Mouse (Mus musculus): ENCODE results near the gene Gm572. TPM values are rescaled to one million over a fixed set of nuclear protein-coding genes. Genes with fewer than 3 reads are reported as not detected.

Gene Gm572
- total RNA-seq, 2 experiments from 2014 or later = 5.2 to 5.3 TPM

GRCm38 (mm10) chr4:148667006-148667755 is 24.1 kb downstream of the Gm572 start:
- DNase-seq = peak; percentile 50

- no peak for DNase-seq
Observed at GRCm38 (mm10) chr4:148671230-148671947, 28.3 kb downstream of the Gm572 start.

DNA sequence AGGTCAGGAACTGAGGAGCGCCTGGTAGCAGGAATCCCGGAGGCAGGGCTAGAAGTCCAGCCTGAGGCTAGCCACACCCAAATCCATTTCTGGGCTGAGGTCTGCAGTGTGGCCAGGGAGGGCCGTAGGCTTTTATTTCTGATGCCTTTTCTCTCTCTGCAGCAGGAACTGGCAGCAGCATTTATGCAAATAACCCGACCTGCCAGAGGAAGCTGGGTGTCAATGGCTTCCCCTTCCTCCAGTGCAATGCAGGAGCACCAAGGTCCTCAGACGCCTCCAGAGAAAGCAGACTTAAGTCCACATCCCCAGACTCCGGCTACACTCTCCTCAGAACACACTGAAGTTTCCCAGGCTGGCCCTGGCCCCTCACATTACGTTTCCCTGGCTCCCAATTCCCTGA is 31.9 kb downstream of the Gm572 start:
- DNase-seq = no peak

GRCm38 (mm10) chr4:148676188-148676960 is 33.3 kb downstream of the Gm572 start:
- DNase-seq = no peak

DNA sequence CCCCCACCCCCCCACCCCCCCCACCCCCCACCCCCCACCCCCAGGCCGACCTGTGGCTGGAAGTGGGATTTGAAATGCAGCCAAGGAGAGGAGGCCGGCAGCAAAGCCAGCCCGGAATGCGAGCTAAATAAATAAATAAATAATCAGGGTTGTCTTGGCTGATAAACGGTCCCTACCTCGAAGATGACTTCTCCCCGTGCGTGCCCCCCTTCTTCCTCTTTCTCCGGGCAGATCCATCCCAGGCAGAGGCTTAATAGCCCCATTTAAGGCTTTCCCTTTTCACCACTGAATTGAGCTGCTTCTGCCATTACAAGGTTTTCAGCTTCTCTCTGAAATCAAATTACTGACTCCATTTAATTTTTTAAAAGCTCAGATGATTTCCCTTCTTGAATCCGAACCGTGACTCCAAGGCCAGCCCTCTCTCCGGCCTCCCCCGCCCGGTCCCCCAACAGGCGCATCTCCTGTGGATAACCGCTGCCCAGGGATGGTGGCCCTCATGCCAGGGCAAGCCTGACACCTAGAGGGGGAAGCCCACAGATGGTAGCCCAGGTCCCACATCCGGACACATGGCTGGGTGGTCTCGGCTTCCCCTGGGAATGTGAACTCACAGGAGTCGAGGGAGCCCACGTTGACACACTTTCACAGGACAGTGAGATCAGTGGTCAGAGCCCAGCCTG is 34.0 kb downstream of the Gm572 start:
- no peak for DNase-seq

- DNase-seq = no peak
Observed at GRCm38 (mm10) chr4:148678105-148678504, 35.0 kb downstream of the Gm572 start.

GRCm38 (mm10) chr4:148680505-148681067 is 37.5 kb downstream of the Gm572 start:
- DNase-seq = no peak

GRCm38 (mm10) chr4:148681429-148681828 is 38.3 kb downstream of the Gm572 start:
- peak; percentile 38 for DNase-seq

DNA sequence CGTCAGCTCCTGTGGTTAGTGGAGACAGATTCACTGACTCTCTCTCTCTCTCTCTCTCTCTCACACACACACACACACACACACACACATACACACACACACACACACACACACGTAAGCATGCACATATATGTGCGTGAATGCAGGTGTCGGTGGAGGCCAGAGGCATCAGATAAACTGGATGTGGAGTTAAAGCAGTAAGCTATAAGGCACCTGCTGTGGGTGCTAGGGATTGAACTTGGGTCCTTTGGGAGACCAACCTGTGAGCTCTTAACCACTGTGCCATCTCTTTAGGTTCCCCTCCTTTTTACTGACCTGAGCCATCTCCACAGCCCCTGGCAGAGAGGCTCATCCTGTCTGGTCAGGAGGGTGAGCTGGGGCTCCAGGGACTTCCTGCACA is 39.8 kb downstream of the Gm572 start:
- DNase-seq = no peak

DNA sequence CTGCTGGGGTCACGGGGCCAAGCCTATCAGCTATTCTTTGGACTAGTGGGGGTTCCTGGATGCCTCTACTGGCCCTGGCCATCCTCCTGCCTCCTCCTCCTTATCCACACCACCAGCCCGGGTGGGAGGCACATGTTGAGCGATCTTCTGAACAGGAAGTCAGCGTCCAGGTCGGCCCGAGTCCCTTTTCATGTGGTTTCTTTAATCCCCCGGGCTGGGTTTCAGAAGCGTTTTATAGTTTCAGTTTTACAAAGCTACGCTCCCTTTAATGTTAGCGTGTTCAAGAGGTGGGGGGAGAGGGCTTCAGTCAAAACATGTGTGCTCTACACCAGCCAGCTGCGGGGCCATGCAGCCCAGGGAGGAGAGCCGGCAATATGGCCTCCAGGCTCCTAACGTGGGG is 40.4 kb downstream of the Gm572 start:
- DNase-seq = no peak

DNA sequence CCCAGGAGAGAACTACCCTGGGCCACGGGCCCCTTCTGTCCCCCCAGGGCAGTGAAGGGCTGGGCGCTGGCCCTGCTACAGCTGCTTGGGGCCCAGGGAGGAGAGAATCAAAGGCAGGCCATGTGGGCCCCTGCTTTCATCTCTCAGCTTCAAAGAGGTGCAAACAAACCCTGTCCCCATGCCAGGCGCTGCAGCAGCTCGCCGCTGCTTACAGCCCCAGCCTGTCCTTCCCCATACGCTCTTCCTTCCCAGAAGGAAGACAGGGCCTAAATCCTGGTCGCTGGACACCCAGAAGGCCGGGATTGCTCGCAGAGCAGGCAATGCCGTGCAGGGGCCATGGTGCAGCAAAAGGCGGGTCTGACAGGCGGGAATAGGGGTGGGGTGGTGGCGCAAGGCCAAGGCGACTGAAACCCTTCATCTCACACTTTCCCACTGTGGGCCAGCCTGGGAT is 43.4 kb downstream of the Gm572 start:
- DNase-seq = no peak

DNA sequence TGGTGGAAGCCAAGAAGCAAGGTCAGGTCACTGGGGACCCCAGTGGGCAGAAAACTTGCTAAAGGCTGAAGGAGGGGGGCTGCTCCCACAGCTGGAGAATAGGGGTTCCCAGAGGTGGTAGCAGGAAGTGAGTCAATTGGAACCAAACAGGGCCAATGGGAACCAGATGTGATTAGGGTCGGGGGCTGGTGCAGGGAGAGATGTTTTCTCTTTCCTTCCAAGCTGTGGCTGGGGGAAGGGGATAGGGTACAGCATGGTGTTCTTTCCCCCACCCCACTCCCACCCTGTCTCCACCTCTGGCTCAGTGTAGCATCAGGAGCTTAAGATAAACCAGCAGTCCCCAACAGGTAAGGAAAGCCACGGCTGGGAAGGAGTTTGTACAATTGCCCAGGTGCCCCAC is 45.0 kb downstream of the Gm572 start:
- DNase-seq = no peak

GRCm38 (mm10) chr4:148691185-148691584 is 48.1 kb downstream of the Gm572 start:
- no peak for DNase-seq

- DNase-seq = no peak
Observed at GRCm38 (mm10) chr4:148693417-148693959, 50.4 kb downstream of the Gm572 start.

DNA sequence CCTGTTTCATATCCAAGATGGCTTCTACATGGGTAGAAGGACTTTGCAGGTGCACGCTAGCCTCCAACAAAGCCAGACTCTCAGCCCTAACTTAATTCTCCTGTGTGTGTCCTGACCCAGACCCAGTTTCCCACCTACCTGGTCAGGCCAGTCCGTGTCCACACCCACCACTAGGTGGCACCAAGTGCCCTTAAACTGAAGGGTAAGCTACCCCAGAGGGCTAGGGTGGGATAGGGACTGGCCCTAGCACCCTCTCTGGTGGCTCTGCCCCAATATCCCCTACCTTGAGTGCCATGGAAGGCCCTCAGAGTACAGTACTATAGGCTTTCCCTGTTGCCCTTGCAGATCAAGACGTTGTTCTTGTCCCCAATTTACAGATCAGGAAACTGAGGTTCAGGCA is 61.6 kb downstream of the Gm572 start:
- DNase-seq = no peak

GRCm38 (mm10) chr4:148708836-148709235 is 65.7 kb downstream of the Gm572 start:
- DNase-seq = no peak

DNA sequence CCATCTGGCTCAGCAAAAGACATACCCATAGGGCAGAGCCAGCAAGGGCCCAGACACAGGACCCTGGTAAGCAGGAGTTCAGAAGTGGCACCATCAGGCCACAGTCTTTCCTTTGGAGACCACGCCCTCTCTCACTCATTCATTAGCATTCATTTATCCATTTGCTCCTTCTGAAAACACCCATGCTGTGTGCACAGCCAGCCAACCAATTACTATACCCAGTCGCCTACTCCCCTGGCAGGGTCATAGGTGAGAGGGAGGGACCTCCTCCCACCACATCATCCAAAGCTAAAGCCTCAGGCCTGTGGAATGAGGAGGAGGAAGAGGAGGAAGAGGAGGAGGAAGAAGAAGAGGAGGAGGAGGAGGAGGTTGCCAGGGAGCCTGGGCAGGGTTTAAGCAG is 67.3 kb downstream of the Gm572 start:
- no peak for DNase-seq

DNA sequence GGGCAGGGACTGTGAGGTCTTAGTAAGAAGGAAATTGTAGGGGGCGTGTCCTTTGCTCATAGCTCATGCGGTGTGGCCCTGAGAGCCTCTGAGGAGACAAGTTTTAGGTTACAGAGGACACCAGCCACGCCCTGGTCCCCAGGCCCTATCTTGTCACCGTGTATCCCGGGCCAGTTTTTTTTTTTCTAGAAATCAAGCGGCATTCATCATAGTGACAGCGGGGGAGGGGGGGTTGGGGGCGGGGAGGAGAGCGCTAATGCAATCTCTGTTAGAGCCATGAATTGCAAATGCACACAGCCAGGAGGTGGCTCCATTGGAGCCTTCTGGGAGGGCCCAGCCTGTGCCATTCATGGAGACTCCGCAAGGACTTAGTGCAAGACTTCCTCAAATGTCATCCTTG is 68.2 kb downstream of the Gm572 start:
- DNase-seq = no peak

DNA sequence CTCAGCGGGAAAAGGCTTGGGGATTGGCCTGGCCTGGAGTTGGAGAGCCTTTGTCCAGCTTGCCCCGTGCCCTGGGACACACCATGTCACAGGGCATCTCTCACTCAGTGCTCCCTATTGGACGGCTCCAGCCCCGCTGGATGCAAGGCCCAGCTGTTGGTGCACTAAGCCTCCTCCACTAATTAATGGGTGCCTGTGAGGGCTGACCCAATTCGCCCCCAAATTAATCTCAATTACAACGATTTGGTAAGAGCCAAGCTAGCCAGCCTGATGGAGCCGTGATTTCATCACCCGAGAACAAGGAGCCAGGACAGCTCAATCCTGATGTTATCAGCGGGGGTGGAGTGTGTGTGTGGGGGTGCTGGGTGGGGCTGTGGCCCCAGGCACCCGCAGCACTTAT is 69.5 kb downstream of the Gm572 start:
- DNase-seq = no peak

- no peak for DNase-seq
Observed at GRCm38 (mm10) chr4:148714064-148714463, 70.9 kb downstream of the Gm572 start.

GRCm38 (mm10) chr4:148714739-148715138 is 71.6 kb downstream of the Gm572 start:
- DNase-seq = no peak

GRCm38 (mm10) chr4:148715396-148715795 is 72.3 kb downstream of the Gm572 start:
- no peak for DNase-seq
